Mouse (Mus musculus) stomach, postnatal 0 days (tissue): ENCODE results near the gene Sh3bgrl3.

Experiments used
- CTCF ChIP-seq: IDR thresholded peaks from 2 replicates; pipeline ENCODE4 v1.5.1; 2016; ENCODE audit warnings: antibody characterized with exemption, low read depth, mild to moderate bottlenecking, moderate library complexity
- EP300 ChIP-seq: optimal IDR thresholded peaks from 2 replicates; pipeline ENCODE3; 2016; ENCODE audit warnings: antibody characterized with exemption

- no peak for TF ChIP-seq CTCF
- TF ChIP-seq EP300 = no peak
These were observed 23.5 kb upstream of the Sh3bgrl3 start for GRCm38 (mm10) chr4:134152112-134152511.
